Mouse (Mus musculus) heart, postnatal 14 days (tissue): ENCODE data around the gene Grin2c. TPM values are rescaled to one million over a fixed set of nuclear protein-coding genes. Genes with fewer than 3 reads are reported as not detected.

Source experiments
- DNase-seq, 2 experiments: peaks; one replicate each; pipeline ENCODE4 v3.0.0; 2021 to 2022
- intact Hi-C: fragments of 180-260 bp; cut with DNase I; formaldehyde crosslinking; loops from one replicate; pipeline ENCODE4 v1.15.1; 2025
- total RNA-seq, 2 experiments: library from RNA; stranded (reverse); gene quantifications; 2 replicates each; pipeline ENCODE4 v1.2.3; 2021

Gene Grin2c
- total RNA-seq, 2 experiments from 2014 or later = 0.10 to 0.15 TPM

- no peak for DNase-seq
- intact Hi-C loops = no loop called here
These were observed 18.2 kb upstream of the Grin2c start for GRCm38 (mm10) chr11:115285282-115285681.

- DNase-seq = no peak
These were observed 17.0 kb upstream of the Grin2c start for GRCm38 (mm10) chr11:115283891-115284620.

GRCm38 (mm10) chr11:115283486-115283765 lies 16.4 kb upstream of the Grin2c start:
- intact Hi-C loops = no loop called here
- DNase-seq = no peak

More at GRCm38 (mm10) chr11:115283891-115284620, 17.0 kb upstream of the Grin2c start:
- intact Hi-C loops = no loop called here

- no peak for DNase-seq
- intact Hi-C loops = no loop called here
These were observed 15.9 kb upstream of the Grin2c start for GRCm38 (mm10) chr11:115282723-115283485.

- peak; percentile 45 to 48 for DNase-seq
These were observed 15.3 kb upstream of the Grin2c start for GRCm38 (mm10) chr11:115282295-115282694.

GRCm38 (mm10) chr11:115279726-115280125 lies 12.7 kb upstream of the Grin2c start:
- intact Hi-C loops = no loop called here
- DNase-seq = no peak

More at GRCm38 (mm10) chr11:115282295-115282694, 15.3 kb upstream of the Grin2c start:
- intact Hi-C loops = no loop called here

GRCm38 (mm10) chr11:115278176-115278575 lies 11.1 kb upstream of the Grin2c start:
- no peak for DNase-seq
- intact Hi-C loops = no loop called here

- DNase-seq = no peak
- intact Hi-C loops = no loop called here
These were observed 10.5 kb upstream of the Grin2c start for GRCm38 (mm10) chr11:115277604-115277975.

- DNase-seq = peak; percentile 96 to 98
- intact Hi-C loops = no loop called here
These were observed 9.9 kb upstream of the Grin2c start, which contains the start of gene Fdxr for GRCm38 (mm10) chr11:115276780-115277603. Gene Fdxr (minus strand): TSS chr11:115277050.

- intact Hi-C loops = no loop called here
- no peak for DNase-seq
These were observed 8.9 kb upstream of the Grin2c start for GRCm38 (mm10) chr11:115275954-115276353.

- intact Hi-C loops = no loop called here
- DNase-seq = no peak
These were observed 8.5 kb upstream of the Grin2c start for GRCm38 (mm10) chr11:115275509-115275908.

GRCm38 (mm10) chr11:115274771-115275170 lies 7.7 kb upstream of the Grin2c start:
- DNase-seq = no peak
- intact Hi-C loops = loop anchor here (5.0 kb wide), 1 partner anchor 42 kb away; no protein-coding TSS in a partner anchor

- intact Hi-C loops = loop anchor here (5.0 kb wide), 1 partner anchor 42 kb away; no protein-coding TSS in a partner anchor
- no peak for DNase-seq
These were observed 7.1 kb upstream of the Grin2c start for GRCm38 (mm10) chr11:115274178-115274577.

GRCm38 (mm10) chr11:115273735-115274134 lies 6.7 kb upstream of the Grin2c start:
- DNase-seq = no peak
- intact Hi-C loops = loop anchor here (5.0 kb wide), 1 partner anchor 41 kb away; no protein-coding TSS in a partner anchor

GRCm38 (mm10) chr11:115272894-115273498 lies 6.0 kb upstream of the Grin2c start:
- intact Hi-C loops = loop anchor here (5.0 kb wide), 1 partner anchor 41 kb away; no protein-coding TSS in a partner anchor

GRCm38 (mm10) chr11:115271481-115271880 lies 4.4 kb upstream of the Grin2c start:
- no peak for DNase-seq
- intact Hi-C loops = loop anchor here (2.0 to 5.0 kb wide), 2 partner anchors 39 to 109 kb away; partner anchors contain the start of gene Slc9a3r1

More at GRCm38 (mm10) chr11:115272894-115273498, 6.0 kb upstream of the Grin2c start:
- no peak for DNase-seq

GRCm38 (mm10) chr11:115271052-115271451 lies 4.0 kb upstream of the Grin2c start:
- no peak for DNase-seq
- intact Hi-C loops = loop anchor here (2.0 to 5.0 kb wide), 2 partner anchors 39 to 108 kb away; partner anchors contain the start of gene Slc9a3r1

GRCm38 (mm10) chr11:115270148-115270861 lies 3.3 kb upstream of the Grin2c start:
- DNase-seq = peak; percentile 80 to 87
- intact Hi-C loops = loop anchor here (1.0 to 5.0 kb wide), 3 partner anchors 38 to 108 kb away; partner anchors contain the start of gene Slc9a3r1
